Mouse (Mus musculus) stomach, embryonic 16.5 days (tissue): Measurements from ENCODE around the gene Magi1. TPM values are rescaled to one million over a fixed set of nuclear protein-coding genes. Genes with fewer than 3 reads are reported as not detected.

Source experiments
- ATAC-seq: fragments of 200-750 bp; cut with Nextera tagmentation; 2 replicates; pipeline ENCODE4 v1.8.0; 2017; ENCODE audit warnings: moderate number of reproducible peaks, moderate TSS enrichment; ENCODE audit not compliant: insufficient read depth, low FRiP score
- H3K27ac ChIP-seq: fragments of 300-500 bp; sonication (generic); 2 replicates; pipeline ENCODE4 v1.5.1; 2014; ENCODE audit warnings: low read length
- H3K27me3 ChIP-seq: fragments of 300-500 bp; sonication (generic); 2 replicates; pipeline ENCODE4 v1.6.1; 2014; ENCODE audit warnings: low read length, control low read depth, mixed read lengths; ENCODE audit not compliant: control insufficient read depth, insufficient read depth
- H3K36me3 ChIP-seq: fragments of 300-500 bp; sonication (generic); 2 replicates; pipeline ENCODE4 v1.6.1; 2014; ENCODE audit warnings: low read length; ENCODE audit not compliant: control insufficient read depth, insufficient read depth
- H3K4me1 ChIP-seq: fragments of 300-500 bp; sonication (generic); 2 replicates; pipeline ENCODE4 v1.6.1; 2014; ENCODE audit warnings: low read length, control low read depth, mixed read lengths; ENCODE audit not compliant: control insufficient read depth, insufficient read depth
- H3K4me2 ChIP-seq: fragments of 300-500 bp; sonication (generic); 2 replicates; pipeline ENCODE4 v1.6.1; 2014; ENCODE audit warnings: low read depth, low read length, mixed read lengths
- H3K4me3 ChIP-seq: fragments of 300-500 bp; sonication (generic); replicated peaks from 2 replicates; pipeline ENCODE4 v1.5.1; 2014; ENCODE audit warnings: mild to moderate bottlenecking, low read length
- H3K9ac ChIP-seq: fragments of 300-500 bp; sonication (generic); 2 replicates; pipeline ENCODE4 v1.6.1; 2014; ENCODE audit warnings: low read length
- H3K9me3 ChIP-seq: fragments of 300-500 bp; sonication (generic); replicated peaks from 2 replicates; pipeline ENCODE4 v1.6.1; 2016; ENCODE audit warnings: low read length, control low read depth; ENCODE audit not compliant: control insufficient read depth
- WGBS: fragments of 180-500 bp; shearing (Covaris S2); extraction: QIAGEN DNeasy Blood & Tissue Kit; methylation state at CpG from one replicate; pipeline ENCODE4 v1.1.7; 2014; 5-methylcytosine and 5-hydroxymethylcytosine counted together
- polyA plus RNA-seq: library from polyadenylated mRNA; unstranded; fragments of >200 nt; fragmentation: Nextera tagmentation; extraction: Ambion mirVana; gene quantifications from 2 replicates; pipeline ENCODE4 v1.2.1, GENCODE M21; 2015

Gene Magi1
- polyA plus RNA-seq, 1 experiment from 2014 or later: 8.7 TPM

DNA sequence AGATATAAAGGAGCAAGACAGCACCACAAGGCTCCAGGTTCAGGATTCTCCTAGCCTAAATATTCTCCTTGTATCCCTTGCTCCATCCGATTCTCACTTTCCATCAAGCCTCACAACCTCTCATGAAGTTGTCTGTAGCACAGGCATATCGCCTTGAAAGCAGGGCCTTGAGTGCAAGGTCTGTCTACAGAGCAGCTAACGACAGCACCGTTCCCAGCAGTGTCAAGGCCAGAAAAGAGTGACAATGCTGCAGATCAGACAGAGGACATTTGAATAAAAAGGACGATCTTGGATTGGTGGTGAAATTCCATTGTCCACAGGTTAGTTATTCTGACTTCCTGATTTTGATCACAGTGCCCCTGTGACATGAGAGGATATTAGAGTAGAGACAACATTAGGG lies 421.5 kb downstream of the Magi1 start:
- H3K4me2 ChIP-seq: no peak overlapping the region
- WGBS: 92% methylated on average over 5 of the region's 5 CpGs
- no peak overlapping the region for H3K27ac ChIP-seq
- no peaks in the 10 kb centered on the region for H3K27me3 ChIP-seq
- no peak for ATAC-seq
- no peak overlapping the region for H3K9ac ChIP-seq
- no peaks in the 10 kb centered on the region for H3K9me3 ChIP-seq
- no peaks in the 10 kb centered on the region for H3K4me1 ChIP-seq
- no peak overlapping the region for H3K4me3 ChIP-seq
- no peaks in the 10 kb centered on the region for H3K36me3 ChIP-seq

DNA sequence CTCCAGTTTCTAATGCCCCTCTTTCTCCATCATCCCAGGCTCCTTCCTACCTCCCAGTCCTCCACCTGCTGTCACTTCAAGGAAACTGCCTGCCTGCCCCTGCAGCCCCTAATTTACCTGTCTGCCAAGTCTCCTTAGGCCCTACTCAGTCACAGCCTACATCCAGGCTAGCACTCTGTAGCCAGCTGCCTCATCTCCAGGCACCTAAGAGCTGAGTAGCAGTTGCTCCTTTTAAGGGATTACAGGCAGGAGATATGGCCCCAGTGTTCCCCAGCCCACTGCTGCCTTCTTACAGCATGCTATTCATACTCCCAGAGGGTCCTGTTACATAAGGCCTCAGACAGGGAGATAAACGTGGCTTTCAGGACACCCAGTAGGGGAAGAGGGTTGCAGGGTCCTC lies 426.9 kb downstream of the Magi1 start:
- Histone ChIP-seq H3K36me3 (no peaks in the 10 kb centered on the region), H3K4me1 (peaks cover 9% of the 10 kb centered on the region; the same call in 1 of the 2 replicates), H3K9me3 (no peaks in the 10 kb centered on the region), H3K4me3 (no peak overlapping the region), H3K27ac (no peak overlapping the region), H3K4me2 (no peak overlapping the region), H3K27me3 (no peaks in the 10 kb centered on the region), H3K9ac (no peak overlapping the region)
- WGBS: 23% methylated on average over 1 of the region's 1 CpGs
- no peak for ATAC-seq

DNA sequence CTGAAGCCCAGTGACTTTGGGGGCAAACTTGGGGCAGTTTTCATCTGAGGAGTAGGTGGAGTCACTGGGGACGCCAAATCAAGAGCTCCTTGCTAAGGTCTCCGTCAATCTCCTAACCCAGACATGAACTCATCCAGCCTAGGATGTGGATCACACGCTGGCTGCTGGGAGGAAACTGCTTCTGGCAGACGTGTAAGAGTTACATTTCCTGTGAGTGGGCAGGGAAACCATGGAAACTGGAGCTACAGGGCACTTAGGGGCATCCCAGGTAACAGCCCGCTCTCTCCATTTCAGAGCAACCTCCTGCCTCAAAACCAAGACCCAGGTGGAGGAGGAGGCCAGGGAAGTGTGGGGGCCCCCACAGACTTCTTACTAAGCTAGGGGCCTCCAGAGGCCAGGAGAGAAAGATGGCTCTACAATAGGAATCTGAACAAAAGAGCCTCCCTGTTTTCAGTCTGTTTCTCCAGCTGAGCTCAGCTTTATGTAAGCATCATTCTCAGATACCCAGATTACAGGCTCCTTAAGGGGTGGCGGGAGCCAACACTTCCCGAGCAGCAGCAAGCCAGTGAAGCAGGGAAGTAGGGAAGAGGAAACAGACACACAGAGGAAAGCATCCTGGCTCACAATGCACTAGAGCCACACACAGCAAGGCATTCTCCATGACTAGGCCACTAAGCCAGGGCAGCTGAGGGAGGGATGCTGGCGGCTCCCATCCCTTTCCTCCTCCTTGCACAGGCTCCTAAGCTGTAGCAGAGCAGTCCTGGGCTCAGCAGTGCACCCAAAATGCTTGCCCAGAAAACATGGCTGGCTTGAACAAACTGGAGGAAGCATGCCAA lies 427.7 kb downstream of the Magi1 start:
- no peak overlapping the region for H3K4me3 ChIP-seq
- no peak overlapping the region for H3K9ac ChIP-seq
- no peaks in the 10 kb centered on the region for H3K27me3 ChIP-seq
- peaks cover 9% of the 10 kb centered on the region; the same call in 1 of the 2 replicates for H3K4me1 ChIP-seq
- no peak overlapping the region for H3K4me2 ChIP-seq
- ATAC-seq: no peak
- no peak overlapping the region for H3K27ac ChIP-seq
- 52% methylated on average over 8 of the region's 8 CpGs for WGBS
- no peaks in the 10 kb centered on the region for H3K9me3 ChIP-seq
- no peaks in the 10 kb centered on the region for H3K36me3 ChIP-seq

DNA sequence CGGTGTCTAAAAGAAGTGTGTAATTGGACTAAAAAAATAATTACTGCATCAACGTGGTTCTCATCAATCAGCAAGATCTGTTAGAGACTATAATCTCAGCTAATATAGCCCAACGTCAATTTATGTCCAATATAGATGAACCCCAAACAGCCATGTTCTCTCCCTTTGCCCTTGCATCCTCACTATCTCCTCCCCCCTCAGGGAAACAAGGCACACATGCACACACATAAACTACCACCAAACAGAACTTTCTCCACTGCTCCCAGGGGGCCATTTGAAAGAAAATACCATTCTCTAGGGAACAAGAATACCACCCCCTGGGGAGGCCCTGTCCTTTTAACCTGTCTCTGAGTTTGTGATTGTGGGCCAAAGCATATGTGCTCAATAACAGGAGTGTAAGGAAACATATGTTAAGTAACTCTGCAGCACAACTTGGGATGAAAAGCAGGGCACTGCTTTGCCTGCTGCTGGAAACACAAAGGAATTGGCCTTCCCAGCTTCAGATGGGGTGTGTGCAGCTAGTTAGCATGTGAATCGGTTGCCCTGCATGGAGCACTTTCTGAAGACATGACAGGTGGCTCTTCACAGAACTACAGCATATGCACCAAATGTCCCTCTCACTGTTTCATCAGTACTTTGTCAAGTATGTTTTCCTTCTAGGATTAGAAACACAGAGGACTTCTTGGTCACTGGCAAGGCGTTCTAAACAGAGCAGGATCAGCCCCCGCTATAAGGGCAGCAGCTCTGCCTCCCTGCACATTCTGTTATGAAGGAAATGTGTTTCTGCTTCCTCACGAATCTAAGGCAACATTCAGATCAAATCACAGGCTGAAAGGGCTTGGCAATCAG lies 434.6 kb downstream of the Magi1 start:
- ATAC-seq: no peak
- Histone ChIP-seq H3K9me3 (no peaks in the 10 kb centered on the region), H3K4me3 (no peak overlapping the region), H3K9ac (no peak overlapping the region), H3K4me2 (no peak overlapping the region), H3K27ac (no peak overlapping the region), H3K36me3 (no peaks in the 10 kb centered on the region), H3K4me1 (0 out of 2 replicates have a peak, but pooled peaks cover 3% of the 10 kb centered on the region), H3K27me3 (no peaks in the 10 kb centered on the region)
- 57% methylated on average over 7 of the region's 7 CpGs for WGBS

DNA sequence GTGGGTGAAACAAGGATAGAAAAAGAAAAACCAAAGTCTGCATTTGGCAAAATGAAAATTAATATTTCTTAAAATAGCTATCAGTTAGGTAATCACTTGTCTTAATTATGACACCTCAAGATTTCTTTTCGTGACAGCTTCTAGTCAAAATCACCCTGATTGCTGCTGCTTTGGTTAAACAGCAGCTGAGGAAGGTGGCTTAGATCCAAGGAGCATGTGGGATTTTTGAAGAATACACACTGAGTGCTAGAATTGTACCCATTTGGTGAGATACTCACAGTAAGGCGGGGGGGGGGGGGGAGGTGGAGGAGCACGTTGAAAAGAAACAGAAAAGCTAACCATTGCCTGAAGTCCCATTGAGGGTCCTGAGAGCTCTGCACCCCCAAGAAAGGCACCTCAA lies 438.2 kb downstream of the Magi1 start:
- no peaks in the 10 kb centered on the region for H3K36me3 ChIP-seq
- no peaks in the 10 kb centered on the region for H3K27me3 ChIP-seq
- no peak overlapping the region for H3K4me3 ChIP-seq
- WGBS: 76% methylated on average over 3 of the region's 3 CpGs
- H3K4me2 ChIP-seq: no peak overlapping the region
- no peak overlapping the region for H3K9ac ChIP-seq
- no peaks in the 10 kb centered on the region for H3K9me3 ChIP-seq
- 0 out of 2 replicates have a peak, but pooled peaks cover 3% of the 10 kb centered on the region for H3K4me1 ChIP-seq
- no peak for ATAC-seq
- no peak overlapping the region for H3K27ac ChIP-seq

DNA sequence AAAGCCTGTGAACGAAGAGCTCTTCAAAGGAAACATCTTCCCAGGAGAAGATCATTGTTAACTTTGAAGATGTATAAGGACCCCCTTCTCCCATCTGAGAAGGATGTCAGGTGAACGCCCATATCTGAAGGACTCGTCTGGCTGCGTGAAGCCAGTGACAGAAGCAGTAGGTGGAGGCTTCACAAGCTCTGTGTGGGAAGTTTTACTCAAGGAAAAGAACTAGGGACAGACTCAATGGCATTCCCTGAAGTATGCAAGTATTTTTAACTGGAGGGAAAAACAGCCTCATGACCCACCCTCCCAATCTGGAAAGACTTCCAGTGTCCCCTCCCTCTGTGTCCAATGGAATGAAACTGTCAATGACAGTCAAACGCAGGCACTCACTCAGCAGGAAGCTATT lies 438.6 kb downstream of the Magi1 start:
- H3K9me3 ChIP-seq: no peaks in the 10 kb centered on the region
- ATAC-seq: no peak
- H3K36me3 ChIP-seq: no peaks in the 10 kb centered on the region
- no peak overlapping the region for H3K9ac ChIP-seq
- 80% methylated on average over 5 of the region's 5 CpGs for WGBS
- H3K4me3 ChIP-seq: no peak overlapping the region
- 0 out of 2 replicates have a peak, but pooled peaks cover 3% of the 10 kb centered on the region for H3K4me1 ChIP-seq
- H3K4me2 ChIP-seq: no peak overlapping the region
- no peaks in the 10 kb centered on the region for H3K27me3 ChIP-seq
- no peak overlapping the region for H3K27ac ChIP-seq

DNA sequence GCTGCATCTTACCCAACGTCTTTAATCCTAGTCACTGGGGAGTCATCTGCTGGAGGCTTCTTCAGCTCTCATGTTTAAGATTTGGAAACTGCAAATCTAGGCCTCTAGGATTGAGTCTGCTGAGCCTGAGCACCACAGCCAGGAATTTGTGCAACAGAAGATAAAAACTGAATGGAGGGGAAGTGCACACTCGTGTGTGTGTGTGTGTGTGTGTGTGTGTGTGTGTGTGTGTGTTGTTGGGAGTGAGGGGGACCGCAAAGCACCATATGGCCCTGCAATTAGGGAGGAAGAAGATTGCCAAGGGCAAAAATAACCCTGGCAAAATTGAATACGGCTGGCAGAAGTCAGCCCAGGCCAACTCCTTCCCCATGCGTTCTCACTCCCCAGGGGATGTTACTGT lies 439.1 kb downstream of the Magi1 start:
- Histone ChIP-seq H3K4me2 (no peak overlapping the region), H3K4me3 (no peak overlapping the region), H3K9me3 (no peaks in the 10 kb centered on the region), H3K9ac (no peak overlapping the region), H3K36me3 (no peaks in the 10 kb centered on the region), H3K27me3 (no peaks in the 10 kb centered on the region), H3K27ac (no peak overlapping the region), H3K4me1 (0 out of 2 replicates have a peak, but pooled peaks cover 3% of the 10 kb centered on the region)
- no peak for ATAC-seq
- WGBS: 69% methylated on average over 5 of the region's 5 CpGs

DNA sequence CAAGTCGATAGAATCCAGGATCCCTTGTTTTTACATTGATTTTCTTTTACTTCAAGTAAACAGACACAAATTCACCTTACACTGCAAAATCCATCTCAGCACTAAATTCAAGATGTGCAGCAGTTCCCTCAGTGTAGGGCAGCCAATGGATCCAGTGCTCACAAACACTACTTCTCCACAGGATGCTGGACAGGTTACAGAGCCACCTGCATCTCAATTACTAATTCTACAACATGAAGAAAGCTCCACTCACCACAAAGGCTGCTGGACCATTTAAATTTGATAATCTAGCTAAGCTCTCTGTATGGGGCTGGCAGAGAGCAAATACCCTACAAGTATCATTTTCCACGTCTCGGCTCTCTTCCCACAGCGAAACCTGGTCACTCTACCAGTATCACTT lies 445.3 kb downstream of the Magi1 start:
- ATAC-seq: no peak
- H3K4me1 ChIP-seq: no peaks in the 10 kb centered on the region
- 86% methylated on average over 4 of the region's 4 CpGs for WGBS
- no peak overlapping the region for H3K9ac ChIP-seq
- no peak overlapping the region for H3K27ac ChIP-seq
- H3K4me3 ChIP-seq: no peak overlapping the region
- no peak overlapping the region for H3K4me2 ChIP-seq
- H3K9me3 ChIP-seq: no peaks in the 10 kb centered on the region
- H3K36me3 ChIP-seq: no peaks in the 10 kb centered on the region
- H3K27me3 ChIP-seq: no peaks in the 10 kb centered on the region

DNA sequence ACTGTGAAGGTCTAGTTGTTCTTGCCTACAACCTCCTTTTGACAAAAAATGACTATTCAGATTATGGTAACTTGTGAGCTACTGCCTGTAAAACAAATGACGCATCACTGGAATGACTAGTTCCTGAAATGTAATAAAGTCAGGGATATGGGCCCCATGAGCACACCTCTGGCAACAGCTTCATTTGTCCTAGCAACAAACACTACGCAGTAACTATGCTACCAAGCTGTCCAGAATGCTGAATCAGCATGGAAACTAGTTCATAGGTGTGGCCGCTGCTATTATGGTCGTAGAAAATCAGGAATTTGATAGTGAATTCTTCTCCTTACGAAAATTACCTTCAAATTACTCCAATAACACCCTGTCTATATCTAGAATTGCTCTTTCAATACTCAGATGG lies 447.1 kb downstream of the Magi1 start:
- 86% methylated on average over 5 of the region's 5 CpGs for WGBS
- Histone ChIP-seq H3K4me1 (no peaks in the 10 kb centered on the region; the same call in 1 of the 2 replicates), H3K9me3 (no peaks in the 10 kb centered on the region), H3K36me3 (no peaks in the 10 kb centered on the region), H3K4me2 (no peak overlapping the region), H3K27me3 (no peaks in the 10 kb centered on the region), H3K4me3 (no peak overlapping the region), H3K27ac (no peak overlapping the region), H3K9ac (no peak overlapping the region)
- ATAC-seq: no peak
